17 mouse cellular contexts compared by ENCODE assay signal in the genomic region with DNA sequence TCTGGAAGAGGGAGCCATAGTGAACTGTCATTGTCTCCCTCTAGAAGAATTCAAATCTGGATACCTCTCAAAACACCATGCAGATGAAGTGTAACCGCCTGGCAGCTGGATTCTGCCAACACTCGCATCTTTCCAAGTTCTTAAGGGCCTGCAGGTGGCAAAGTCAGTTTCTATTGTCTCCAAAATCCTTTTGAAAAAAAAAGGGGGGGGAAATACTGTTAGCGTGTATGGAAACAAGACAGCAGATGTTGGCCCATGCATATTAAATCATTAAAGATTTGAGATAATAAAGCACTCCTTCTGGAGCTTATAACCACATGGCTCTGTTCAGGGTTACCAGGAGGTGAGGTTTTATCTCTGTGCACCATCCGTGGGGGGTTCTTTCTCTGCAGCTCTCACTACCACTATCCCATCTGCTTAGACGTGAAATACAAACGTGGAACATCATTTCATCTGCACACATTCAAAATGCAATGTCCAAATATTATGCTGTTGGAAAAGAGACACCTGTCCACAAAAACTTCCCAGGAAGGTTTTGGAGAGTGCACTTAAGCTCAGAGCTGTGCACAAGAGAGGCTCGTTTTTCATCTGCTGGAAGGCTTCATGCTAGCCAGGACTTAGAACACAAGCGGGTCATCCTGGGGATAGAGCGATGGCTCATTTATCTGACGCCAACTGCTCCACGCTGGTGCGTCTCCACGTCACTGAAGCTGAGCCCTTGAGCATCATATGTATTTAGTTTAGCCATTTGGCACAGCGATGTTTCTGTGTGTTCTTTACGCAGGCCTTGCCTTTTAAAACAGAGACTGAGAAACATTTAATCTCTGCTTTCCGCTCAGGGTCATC.
"Had no signal": no experiment of that assay in that cellular context is flagged by ENCODE, and none has a peak within 500 bp of the region (broad histone marks: within the 10 kb centered on the region; RNA-seq: fewer than 3 reads in every experiment).

No protein-coding gene starts in this region.

- H3K27ac ChIP-seq: kidney, embryonic 15.5 days; limb, embryonic 13.5 days; liver, embryonic 14.5 days; macrophage; midbrain, embryonic 15.5 days; neural tube, embryonic 12.5 days had no signal

- H3K27me3 ChIP-seq: kidney, embryonic 15.5 days; limb, embryonic 13.5 days; megakaryocyte, embryonic 14.5 days; midbrain, embryonic 15.5 days; neural tube, embryonic 12.5 days had no signal

- H3K4me2 ChIP-seq: kidney, embryonic 15.5 days; limb, embryonic 13.5 days; midbrain, embryonic 11.5 days; midbrain, embryonic 15.5 days; neural tube, embryonic 12.5 days had no signal

- ATAC-seq: lung, postnatal 0 days; midbrain, embryonic 15.5 days had no signal

- H3K4me3 ChIP-seq: kidney, embryonic 15.5 days; limb, embryonic 13.5 days; megakaryocyte, embryonic 14.5 days; midbrain, embryonic 15.5 days; neural tube, embryonic 12.5 days had no signal

- H3K9ac ChIP-seq: kidney, embryonic 15.5 days; limb, embryonic 13.5 days; liver, embryonic 14.5 days; midbrain, embryonic 15.5 days; neural tube, embryonic 12.5 days had no signal

- DNase-seq: kidney, adult 2 months; kidney, postnatal 14 days; left cerebral cortex, postnatal 4 days; lung, adult 18-20 months; right cerebral cortex, postnatal 4 days; spleen, adult 18-20 months; thymus, adult 18-20 months; thymus, postnatal 14 days had no signal

- H3K9me3 ChIP-seq: kidney, embryonic 15.5 days; limb, embryonic 13.5 days; midbrain, embryonic 15.5 days; neural tube, embryonic 12.5 days had no signal

- H3K36me3 ChIP-seq: kidney, embryonic 15.5 days; limb, embryonic 13.5 days; midbrain, embryonic 15.5 days; neural tube, embryonic 12.5 days had no signal

- H3K4me1 ChIP-seq: kidney, embryonic 15.5 days; megakaryocyte, embryonic 14.5 days; neural tube, embryonic 12.5 days had no signal
